Mouse (Mus musculus): ENCODE data around the gene Setd1a.
A peak's percentile ranks its signal among the peaks of the same experiment; 100 is the strongest.
"Not testable (repeated sequence)": the region's sequence is repeated elsewhere in the genome, so short reads cannot be mapped to it uniquely, and the experiment has no call there.

Gene Setd1a

DNA sequence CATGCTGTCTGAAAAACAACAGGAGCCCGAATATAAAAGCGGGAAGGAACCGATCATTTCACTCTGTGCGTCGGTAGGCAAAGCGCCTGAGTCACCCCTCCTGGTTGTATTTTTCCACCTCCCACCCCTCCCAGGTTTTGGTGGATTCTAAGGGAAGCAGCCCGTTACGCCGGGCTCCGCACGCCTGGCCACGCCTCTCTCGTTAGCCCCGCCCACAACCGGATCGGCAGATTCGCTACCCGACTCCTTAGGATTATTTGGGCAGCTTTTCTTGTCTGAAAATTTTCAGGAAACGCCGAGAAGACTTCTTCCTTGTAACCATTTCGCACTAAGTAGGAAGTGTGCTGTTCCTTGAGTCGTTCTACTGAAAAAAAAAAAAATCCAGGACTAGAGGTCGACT is at the start of gene Setd1a:
Gene Setd1a, plus strand, starts transcription at position 245 of the 400 bp plus-strand sequence.
- DNase-seq: peak; percentile 89

DNA sequence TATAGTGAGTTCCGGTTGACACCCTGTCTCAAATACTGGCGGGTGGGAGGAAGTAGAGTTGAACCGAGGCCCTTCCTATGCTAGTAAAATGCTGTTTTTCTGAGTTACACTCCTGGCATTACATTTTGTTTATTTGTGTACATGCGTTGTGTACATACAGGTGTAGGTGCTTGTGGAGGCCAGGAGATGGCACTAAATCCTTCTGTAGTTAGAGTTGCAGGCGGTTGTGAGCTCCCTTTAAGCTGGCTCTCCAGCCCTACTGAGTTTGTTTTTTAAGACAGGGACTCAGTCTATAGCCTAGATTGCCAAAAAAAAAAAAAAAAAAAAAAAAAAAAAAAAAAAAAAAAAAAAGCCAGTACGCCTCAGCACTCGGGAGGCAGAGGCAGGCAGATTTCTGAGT is 48.6 kb upstream of the Setd1a start:
- DNase-seq: no peak

DNA sequence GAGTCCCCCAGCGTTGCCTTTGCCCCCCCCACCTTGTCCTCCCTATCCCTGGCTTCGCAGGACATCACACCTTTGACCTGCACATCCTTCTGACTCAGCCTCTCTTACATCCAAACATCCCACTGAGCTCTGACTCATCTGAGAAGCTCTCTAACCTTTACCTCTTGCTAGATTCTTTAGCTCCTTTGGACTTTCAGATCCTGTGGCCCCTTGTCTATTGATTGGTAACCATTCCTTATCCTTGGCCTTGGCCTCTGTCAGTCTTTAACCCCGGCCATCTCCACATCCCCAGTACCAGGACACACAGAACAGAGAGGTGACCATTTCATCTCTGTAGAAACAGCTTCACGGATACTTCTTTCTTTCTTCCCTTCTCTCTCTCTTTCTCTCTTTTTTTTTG is 46.3 kb upstream of the Setd1a start:
- no peak for DNase-seq

DNA sequence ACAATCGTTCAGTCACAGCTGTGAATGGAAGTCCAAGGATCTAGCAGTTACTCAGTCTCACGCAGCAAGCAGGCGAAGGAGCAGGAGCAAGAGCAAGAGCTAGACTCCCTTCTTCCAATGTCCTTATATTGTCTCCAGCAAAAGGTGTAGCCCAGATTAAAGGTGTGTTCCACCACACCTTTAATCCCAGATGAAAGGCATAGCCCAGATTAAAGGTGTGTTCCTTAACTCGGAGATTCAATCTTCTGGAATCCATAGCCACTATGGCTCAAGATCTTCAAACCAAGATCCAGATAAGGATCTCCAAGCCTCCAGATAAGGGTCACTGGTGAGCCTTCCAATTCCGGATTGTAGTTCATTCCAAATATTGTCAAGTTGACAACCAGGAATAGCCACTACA is 44.4 kb upstream of the Setd1a start, which contains the start of gene Ctf2:
Gene Ctf2, minus strand, starts transcription at position 101 of the 400 bp plus-strand sequence.
- not testable (repeated sequence) for DNase-seq

DNA sequence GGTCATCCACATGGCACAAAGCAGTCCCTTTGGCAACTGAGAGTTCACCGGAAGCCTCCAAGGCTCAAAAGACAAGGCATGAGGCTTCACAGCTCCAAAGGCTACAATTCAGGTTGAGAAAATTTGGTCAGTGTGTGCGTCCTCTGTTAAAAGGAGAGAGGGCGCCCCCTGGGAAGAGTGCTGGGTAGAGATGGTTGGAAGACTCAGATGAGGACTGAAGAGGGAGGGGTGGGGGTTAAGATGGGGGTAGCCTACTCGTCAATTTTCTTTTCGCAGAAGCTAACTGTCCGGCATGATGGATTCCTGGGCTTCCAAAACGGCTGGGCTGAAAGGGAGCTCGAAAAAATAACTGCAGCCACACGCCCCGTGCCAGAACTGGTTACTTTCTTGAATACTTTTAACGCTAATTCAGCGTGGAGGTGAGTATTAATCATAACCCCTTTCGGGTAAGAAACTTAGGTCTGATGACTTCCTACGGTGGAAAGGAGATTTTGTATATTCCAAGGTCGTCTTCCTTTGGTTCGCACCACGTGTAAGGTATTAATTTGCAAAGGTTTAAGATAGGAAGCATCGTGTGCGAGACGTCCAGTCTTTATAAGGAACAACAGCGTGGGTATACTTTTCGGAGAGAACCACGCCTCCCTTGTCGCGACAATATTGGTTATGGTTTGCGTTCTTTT is 32.0 kb upstream of the Setd1a start, which contains the start of gene Fbxl19:
Gene Fbxl19, plus strand, starts transcription at position 178 of the 680 bp plus-strand sequence.
- peak; percentile 83 for DNase-seq

DNA sequence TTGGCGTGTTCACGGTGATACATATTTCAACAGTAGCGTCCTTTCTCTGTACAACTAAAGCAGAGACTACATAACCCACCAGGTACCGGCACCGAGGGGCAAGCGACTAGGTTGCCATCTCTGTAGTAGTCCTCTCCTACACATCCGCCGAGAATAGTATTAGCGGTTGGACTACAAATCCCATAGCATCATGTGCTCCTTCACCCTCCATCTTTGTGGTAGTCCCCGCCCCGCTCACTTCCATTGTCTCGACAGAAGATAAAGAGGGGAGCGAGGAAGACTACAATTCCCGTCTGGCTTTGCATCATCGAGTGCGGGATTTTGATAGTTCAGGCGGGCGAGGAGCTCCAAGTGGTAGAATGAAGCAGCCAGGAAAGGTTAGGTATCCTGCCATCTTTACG is 31.2 kb upstream of the Setd1a start:
- peak; percentile 91 for DNase-seq

DNA sequence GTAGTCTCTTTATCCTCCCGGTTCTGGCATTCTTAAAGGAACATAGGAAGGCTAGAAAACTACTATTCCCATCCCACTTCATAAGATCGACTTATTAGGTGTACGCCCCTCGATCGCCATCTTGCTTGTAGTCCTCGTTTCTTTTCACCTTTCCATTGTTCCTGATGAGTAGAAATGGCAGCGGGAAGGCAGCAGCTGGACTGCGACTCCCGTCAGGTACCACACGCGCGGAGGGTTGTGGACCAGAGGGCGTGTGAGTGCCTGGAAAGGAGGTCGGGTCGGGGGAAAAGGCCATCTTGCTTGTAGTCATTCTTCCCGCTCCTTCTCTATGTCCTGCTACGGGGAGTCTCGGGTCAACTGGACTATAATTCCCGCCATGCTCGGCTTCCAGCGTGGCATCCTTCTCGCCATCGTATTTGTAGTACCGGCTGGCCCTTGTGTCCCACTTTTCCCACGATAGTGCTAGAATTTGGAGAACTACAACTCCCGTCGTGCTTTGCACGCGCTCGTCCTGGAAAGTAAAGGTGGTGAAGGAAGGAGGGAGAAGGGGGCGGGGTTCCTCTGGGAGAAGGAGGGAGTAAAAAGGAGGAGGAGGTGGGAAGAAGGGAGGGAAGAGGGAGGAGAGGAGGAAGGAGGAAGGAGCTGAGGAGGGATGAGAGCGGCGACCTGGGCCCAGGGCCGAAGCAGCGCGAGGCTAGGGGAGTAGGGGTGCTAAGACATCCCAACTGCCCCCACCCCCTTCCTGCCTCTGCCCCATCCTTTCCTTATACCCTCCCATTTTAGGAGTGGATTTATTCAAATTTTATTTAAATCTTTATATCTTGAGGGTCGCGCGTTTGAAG is 30.6 kb upstream of the Setd1a start:
- peak; percentile 73 for DNase-seq

DNA sequence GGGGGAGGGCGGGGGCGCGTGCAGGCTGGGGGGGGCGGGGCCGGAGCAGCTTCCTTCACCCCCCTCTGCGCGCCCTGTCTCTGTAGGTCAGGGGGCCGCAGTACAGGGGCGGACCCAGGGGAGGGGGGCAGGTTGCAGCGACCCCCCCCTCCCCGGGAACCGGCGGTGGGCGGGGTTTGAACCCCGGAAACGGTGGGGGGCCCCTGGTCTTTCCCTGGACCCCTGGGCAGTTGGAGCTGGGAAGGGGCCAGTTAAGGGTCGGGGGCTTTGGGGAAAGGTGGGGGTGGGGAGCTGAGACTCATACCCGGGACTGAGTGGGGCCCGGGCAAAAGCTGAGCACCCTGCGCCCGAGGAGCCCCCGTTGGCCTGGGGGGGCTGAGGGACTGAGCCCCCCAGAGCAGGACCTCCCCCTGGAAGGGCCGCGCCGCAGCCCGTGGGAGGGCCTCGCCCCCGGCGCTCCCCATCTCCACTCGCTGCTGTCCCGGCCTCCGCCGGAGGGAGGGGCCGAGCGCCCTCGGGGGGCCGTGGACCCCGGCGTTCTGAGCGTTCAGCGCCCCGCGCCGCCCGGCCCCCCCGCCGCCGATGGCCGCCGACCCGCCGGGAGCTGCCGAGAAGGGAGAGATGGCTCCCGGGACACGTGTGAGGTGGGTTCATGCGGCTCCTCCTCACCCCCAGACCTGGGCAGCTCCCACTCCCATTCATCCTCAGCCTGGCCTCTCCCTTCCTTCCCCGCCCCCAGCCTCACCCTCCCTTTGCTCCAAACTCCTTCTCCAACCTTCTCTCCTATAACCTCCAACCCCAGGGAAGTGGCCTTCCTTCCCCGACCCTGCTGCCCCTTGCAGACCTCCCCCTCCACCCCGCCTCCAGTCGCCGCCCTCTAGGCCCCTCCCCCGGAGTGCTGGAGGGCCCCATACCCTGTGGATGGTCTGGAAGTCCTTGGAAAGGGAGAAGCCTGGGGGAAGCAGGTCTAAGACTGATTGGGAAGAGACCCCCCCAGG is 29.7 kb upstream of the Setd1a start:
- peak; percentile 63 for DNase-seq

DNA sequence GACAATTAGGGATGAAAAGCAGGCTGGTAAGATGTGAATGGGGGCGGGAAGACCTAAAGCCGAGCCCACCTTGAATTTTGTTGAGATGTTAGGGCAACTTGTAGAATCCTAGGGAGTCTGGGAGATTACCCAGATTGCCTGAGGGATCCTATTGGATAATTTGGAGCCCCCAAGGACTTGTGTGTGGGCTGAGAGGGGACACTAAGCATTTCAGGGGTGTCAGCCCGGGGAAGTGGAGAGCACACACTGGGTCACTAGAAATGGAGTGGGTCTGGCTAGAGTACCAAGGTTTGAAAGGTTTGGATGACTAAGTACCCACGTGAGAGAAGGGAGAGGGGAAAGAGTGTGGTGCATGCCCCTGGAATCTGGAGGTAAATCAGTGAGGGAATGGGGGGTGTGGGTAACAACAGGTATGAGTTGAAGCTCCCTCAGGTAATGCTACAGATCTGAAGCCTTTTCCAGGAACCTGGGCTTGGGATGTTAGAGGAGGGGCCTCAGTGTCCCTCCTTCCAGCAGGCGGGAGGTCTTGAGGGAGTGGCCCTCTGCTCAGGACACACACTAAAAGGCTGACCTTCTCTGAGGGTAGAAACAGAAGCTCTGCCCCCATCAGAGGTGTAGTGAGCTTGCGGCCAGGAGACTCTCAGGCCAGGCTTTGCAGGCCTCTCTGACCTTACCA is 28.8 kb upstream of the Setd1a start:
- no peak for DNase-seq

DNA sequence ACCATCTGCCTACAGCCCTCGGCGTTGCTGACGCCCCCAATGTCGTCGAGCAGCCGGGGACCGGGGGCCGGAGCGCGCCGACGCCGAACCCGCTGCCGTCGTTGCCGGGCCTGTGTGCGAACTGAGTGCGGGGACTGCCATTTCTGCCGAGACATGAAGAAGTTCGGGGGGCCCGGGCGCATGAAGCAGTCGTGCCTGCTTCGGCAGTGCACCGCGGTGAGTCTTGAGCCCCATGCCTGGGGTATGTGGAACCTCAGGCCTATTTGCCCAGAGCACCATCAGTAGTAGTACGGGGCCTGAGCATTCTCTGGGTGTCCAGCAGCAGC is 28.3 kb upstream of the Setd1a start:
- no peak for DNase-seq

DNA sequence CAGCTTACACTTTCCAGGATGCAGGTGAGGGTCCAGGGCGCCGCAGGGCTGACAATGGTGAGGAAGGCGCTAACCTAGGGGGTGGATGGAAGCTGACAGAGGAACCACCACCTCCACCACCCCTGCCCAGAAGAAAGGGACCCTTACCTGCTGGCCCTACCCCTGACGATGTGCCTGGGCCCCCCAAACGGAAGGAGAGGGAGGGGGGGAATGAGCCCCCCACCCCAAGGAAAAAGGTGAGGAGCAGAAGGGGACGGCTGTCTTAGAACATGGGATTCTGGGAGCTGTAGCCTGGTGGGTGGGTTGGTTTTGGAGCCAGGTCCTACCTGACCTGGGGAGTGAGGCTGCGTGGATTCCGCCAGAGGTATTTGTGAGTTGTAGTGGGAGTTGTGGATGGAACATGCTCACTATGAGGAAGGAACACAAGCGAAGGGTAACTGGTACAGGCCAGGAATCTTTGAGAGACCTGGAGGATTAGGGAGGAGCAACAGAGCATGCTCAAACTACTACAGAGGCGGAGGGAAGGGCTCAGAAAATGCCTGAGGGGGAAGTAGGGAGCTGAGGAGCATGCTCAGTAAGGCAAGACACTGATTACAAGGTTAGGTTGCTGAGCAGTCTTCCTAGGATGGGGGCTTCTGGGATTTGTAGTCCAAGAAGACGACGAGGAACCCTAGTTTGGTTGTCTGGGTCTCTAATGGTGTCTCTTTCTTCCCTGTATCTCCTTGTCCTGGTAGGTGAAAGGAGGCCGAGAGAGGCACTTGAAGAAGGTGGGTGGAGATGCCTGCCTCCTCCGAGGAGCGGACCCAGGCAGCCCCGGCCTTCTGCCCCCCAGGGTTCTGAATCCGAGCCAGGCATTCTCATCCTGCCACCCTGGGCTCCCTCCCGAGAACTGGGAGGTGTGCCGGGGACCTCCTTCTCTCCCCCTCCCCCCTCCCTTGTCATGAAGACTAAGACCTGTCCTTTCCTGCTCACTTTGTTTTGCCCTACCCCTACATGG is 26.0 kb upstream of the Setd1a start:
- no peak for DNase-seq

DNA sequence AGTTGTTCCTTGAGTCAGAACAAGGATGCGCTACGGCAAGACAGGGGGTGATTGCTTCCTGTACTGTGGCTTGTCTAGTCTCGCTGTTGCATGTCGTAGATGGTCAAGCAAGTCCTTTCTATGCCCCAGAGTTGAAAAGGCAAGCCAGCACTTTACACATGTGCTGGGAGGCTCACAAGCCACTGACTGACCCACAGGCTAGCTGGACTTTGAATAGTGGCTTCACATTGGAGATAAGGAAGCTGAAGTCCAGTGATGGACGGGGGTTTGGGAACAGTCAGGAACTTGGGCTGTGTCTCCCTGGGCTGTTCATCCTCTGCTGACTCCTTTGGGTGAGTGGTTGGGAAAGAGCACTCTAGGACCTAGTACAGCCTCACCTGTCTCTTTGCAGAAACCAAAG is 24.9 kb upstream of the Setd1a start:
- DNase-seq: no peak

DNA sequence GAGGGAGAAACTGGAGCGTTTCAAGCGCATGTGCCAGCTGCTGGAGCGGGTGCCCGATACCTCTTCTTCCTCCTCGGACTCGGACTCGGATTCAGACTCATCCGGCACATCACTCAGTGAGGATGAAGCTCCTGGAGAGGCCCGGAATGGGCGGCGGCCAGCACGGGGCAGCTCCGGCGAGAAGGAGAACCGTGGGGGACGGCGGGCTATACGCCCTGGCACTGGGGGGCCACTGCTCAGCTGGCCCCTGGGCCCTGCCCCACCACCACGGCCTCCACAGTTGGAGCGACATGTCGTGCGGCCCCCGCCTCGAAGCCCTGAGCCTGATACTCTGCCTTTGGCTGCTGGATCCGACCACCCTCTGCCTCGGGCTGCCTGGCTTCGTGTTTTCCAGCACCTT is 24.4 kb upstream of the Setd1a start:
- no peak for DNase-seq

DNA sequence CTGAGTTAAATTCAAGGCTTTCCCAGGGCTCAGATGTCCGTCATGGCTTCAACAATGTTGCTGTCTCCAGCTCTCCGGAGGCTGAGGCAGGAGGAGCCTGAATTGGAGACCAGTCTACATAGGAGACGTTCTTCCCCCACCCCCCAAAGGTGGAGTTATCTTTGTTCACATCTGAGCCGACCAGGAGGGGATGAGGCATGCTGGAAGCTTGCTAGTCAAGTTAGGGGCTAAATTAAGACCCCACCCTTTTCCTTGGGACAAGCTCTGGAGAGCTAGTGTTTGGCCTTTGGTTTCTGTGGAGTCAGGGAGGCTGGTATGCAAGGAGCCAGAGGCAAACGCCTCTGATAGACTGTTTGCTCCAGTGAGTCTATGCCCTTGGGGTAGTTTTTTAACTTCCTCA is 23.3 kb upstream of the Setd1a start:
- DNase-seq: no peak

DNA sequence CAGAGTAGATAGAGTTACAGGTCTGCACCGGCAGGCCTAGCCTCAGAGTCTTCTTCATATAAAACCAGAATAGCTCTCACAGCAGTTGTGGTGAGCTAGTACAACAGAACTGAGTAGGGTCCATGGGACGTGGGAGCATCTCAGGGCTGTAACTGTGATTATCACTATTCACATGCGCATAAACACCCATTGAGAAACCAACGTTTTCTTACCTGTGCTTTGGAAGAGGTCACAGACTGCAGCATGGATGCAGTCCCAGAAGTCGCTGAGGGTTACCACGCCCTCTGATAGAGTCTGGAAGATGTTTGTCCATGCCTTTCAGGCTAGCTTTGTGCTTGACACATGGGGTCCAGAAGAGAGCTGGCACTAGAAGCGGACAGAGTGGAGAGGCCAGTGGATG is 22.7 kb upstream of the Setd1a start:
- no peak for DNase-seq

DNA sequence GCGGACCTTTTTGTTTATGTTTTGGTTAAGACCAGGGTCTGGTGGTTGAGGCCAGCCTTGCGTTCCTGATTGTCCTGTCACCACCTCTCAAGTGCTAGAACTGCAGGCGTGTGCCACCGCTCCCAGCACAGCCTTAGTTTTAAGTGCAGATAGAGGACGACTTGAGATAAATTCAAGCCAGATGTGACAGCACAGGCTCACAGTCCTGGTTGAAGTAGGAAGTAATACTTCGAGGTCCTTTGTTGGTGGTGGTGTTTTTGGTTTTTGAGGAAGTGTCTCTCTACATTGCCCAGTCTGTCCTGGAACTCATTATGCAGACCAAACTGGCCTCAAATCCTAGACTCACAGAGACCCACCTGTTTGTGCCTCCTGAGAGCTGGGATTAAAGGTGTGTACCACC is 16.8 kb upstream of the Setd1a start:
- DNase-seq: no peak

DNA sequence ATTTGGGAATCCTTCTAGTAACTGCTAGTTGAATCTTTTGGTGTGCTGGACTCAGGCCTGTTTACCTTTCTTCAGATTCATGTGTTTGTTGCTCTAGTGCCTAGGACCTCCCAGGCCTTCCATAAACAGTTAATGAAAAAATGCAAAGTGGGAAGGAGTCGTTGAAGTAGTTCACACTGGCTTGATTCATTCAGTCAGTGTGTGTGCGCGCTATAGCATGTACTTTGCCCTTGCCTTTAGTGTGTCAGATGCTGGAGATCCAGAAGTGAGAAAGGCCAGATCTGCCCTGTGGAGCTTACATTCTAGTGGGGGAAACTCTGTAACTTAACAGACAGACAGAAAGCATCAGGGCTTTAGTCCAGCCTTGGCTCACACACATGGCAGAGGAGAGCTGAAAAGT is 16.0 kb upstream of the Setd1a start:
- no peak for DNase-seq

DNA sequence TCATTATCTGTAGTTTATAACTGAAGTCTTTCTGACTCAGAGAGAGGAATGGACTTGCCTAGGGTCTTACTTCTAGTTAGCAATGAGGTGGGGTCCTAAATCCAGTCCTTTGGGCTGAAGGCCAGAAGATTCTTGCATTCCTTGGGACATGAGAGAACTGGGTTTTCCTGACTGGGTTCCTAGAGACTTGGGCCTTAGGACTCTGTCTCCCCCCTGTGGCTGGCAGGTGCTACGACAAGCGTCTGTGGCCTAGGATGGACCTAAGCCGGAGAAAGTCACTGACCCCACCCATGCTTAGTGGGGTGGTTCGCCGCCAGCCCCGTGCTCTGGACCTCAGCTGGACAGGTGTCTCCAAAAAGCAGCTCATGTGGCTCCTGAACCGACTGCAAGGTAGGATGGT is 15.4 kb upstream of the Setd1a start:
- DNase-seq: peak; percentile 66

DNA sequence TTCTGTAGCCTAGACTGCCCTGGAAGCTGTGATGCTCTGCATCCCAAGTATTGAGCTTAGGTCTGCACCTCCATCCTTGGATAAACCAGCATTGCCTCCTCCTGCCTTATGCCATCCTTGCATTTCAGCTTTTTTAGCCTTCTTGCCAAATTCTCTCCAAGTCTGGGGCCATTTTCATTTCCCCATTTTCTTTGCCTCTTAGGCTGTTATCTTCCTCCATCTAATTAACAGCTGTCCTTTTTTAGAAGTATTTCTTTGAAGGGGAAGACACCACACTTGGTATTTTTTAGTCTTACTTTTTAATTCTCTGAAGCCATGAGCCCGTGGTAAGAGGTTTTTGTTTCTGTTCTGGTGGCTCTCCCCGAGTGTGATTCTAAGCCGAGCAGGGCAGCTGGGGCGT is 12.8 kb upstream of the Setd1a start:
- DNase-seq: no peak

DNA sequence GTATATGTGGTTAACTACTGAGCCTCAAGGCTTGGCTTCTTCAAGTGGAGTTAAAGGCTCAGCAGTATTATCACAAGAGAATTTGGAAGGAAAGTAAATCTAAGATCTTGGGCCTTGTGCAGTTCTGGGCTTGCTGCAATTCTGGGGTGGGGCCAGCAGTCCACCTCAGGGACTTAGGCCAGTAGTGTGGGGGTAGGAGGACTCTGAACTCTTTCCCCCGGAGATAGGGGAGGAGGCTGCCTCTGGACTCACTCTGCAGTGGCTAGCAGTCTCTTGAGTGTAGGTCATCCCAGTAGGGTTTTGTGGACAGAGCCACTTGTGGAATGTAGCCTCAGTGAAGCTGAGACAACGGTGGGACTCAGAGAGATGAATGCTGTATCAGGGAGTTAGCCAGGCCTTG is 10.7 kb upstream of the Setd1a start:
- no peak for DNase-seq
